Mouse (Mus musculus) cerebellum, postnatal 10 days (tissue): Measurements from ENCODE around the gene Tymp.
A peak's percentile ranks its signal among the peaks of the same experiment; 100 is the strongest.

Experiments
- DNase-seq, 2 experiments: peaks; one replicate each; pipeline ENCODE4 v3.0.0; 2021; ENCODE audit warnings: mixed read lengths in 2 of 2

The Tymp gene

DNA sequence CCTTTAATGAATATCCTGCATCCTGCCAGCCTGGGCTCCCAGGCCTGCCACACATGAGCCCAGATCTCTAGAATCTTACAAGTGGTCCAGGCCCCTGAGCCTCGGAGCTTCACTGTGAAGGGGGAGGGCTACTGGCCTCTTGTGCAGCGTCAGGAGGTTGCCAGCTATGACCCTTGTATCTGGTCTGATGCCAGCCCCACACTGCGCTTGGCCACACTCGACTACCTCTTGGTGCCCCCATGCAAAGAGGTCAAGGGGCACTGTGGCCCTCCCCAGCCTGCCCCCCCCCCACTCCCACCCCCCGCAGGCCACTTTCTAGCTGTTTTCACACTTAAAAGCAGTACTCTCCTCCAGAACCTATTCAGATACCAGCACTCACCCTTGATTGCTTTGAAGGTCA lies 50.4 kb downstream of the Tymp start:
- DNase-seq: no peak

DNA sequence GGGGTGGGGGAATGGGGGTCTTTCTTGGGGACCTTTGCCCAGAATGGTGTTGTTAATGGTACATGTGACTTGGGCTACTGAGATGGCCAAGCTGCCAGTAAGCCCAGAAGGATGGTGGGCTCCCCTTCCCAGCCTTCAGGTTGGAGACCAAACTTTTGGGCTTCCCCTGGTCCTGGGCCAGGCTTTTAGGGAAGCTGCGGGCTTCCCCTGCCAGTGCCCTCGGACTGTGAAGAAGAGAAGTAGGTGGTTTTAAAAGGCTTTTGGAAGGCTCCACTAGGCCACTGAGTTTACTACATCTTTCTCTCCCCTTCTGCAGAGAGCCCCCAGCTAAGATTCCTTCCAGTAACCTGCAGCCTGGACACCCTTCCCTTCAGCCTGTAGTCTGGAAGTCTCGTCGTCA lies 53.2 kb downstream of the Tymp start:
- DNase-seq: no peak

DNA sequence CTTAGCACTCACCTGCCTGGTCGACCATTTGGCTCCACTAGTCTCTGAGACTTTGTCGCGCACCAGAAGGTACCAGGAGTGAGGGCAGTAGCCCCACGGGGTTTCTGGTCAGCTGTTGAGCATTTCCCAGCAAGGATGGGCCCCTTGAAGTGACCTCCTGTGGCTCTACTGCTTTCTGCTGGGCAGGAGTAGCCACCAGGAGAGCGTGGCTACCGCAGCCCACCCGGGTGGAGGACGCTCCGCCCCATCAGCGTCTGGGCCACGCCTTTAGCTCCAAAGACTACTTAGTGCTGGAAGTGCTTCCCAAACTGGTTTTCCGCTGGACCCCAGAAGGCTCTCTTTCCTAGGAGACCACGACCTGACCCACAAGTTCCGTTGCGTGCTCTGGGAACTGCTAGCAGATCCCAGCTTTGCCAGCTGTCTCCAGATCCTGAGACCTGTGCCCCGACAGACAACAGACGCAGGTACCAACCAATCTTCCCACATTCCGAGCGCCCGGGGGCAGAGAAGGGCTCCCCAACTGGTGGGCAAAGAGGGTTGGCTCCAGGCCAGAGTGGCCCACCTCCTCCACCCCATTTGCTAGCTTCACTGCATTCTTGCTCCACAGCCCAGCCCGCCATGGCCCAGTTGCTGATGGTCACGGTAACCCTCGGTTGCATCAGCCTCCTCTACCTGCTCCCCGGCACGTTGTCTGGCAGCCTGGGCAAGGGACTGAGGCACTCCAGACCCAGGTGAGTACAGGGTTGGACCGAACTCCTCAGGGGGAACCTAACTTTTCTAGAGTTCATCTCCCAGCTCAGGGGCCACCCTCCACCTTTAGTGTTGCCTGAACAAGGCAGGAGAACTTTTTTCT lies 53.9 kb downstream of the Tymp start, which contains the start of gene Adm2:
TSS of gene Adm2 (plus strand) at position 51 of the 853 bp plus-strand sequence.
- peak in 1 of 2 experiments; percentile 25 for DNase-seq
